Mouse (Mus musculus) urinary bladder, postnatal 36 days (tissue): ENCODE data around the gene Dppa1.
A peak's percentile ranks its signal among the peaks of the same experiment; 100 is the strongest.
"Not testable (repeated sequence)": the region's sequence is repeated elsewhere in the genome, so short reads cannot be mapped to it uniquely, and the experiment has no call there.

Source experiments
- DNase-seq, 2 experiments: peaks; one replicate each; pipeline ENCODE4 v3.0.0; 2022; ENCODE audit warnings: low spot score in 2 of 2, mixed read lengths in 1 of 2

The Dppa1 gene

GRCm38 (mm10) chr11:46629211-46629795, at the start of gene Dppa1:
Gene Dppa1 (minus strand): TSS chr11:46629261.
- no peak for DNase-seq

- no peak for DNase-seq
Observed at GRCm38 (mm10) chr11:46667938-46668337, 38.9 kb upstream of the Dppa1 start.

- DNase-seq, result no peak
Observed at GRCm38 (mm10) chr11:46667105-46667504, 38.0 kb upstream of the Dppa1 start.

GRCm38 (mm10) chr11:46665599-46666522, 36.8 kb upstream of the Dppa1 start:
- DNase-seq, result no peak

- DNase-seq, result no peak
Observed at GRCm38 (mm10) chr11:46663215-46663614, 34.2 kb upstream of the Dppa1 start.

GRCm38 (mm10) chr11:46652476-46652875, 23.4 kb upstream of the Dppa1 start:
- no peak for DNase-seq

- not testable (repeated sequence) for DNase-seq
Observed at GRCm38 (mm10) chr11:46649655-46650054, 20.6 kb upstream of the Dppa1 start.

GRCm38 (mm10) chr11:46644824-46645223, 15.8 kb upstream of the Dppa1 start:
- DNase-seq, result no peak

- no peak for DNase-seq
Observed at GRCm38 (mm10) chr11:46636568-46636967, 7.5 kb upstream of the Dppa1 start.

GRCm38 (mm10) chr11:46635516-46635915, 6.5 kb upstream of the Dppa1 start:
- not testable (repeated sequence) for DNase-seq

- no peak for DNase-seq
Observed at GRCm38 (mm10) chr11:46631635-46632034, 2.6 kb upstream of the Dppa1 start.

GRCm38 (mm10) chr11:46620414-46621168, 8.5 kb downstream of the Dppa1 start:
- DNase-seq, result no peak

GRCm38 (mm10) chr11:46619929-46620328, 9.1 kb downstream of the Dppa1 start:
- DNase-seq, result no peak

GRCm38 (mm10) chr11:46592416-46592815, 36.6 kb downstream of the Dppa1 start:
- no peak for DNase-seq

- no peak for DNase-seq
Observed at GRCm38 (mm10) chr11:46582741-46583140, 46.3 kb downstream of the Dppa1 start.

- DNase-seq, result no peak
Observed at GRCm38 (mm10) chr11:46580428-46580827, 48.6 kb downstream of the Dppa1 start.

- DNase-seq, result no peak
Observed at GRCm38 (mm10) chr11:46578771-46579281, 50.2 kb downstream of the Dppa1 start.

- DNase-seq, result no peak
Observed at GRCm38 (mm10) chr11:46571327-46571726, 57.7 kb downstream of the Dppa1 start, which contains the start of gene BC053393. Gene BC053393 (plus strand): TSS chr11:46571536.

- DNase-seq, result no peak
Observed at GRCm38 (mm10) chr11:46569107-46569506, 60.0 kb downstream of the Dppa1 start.

GRCm38 (mm10) chr11:46565967-46566366, 63.1 kb downstream of the Dppa1 start:
- DNase-seq, result no peak

GRCm38 (mm10) chr11:46564671-46565070, 64.4 kb downstream of the Dppa1 start:
- DNase-seq, result peak in 1 of 2 experiments; percentile 1

- no peak for DNase-seq
Observed at GRCm38 (mm10) chr11:46561096-46561495, 68.0 kb downstream of the Dppa1 start.
